Mouse (Mus musculus) embryonic facial prominence, embryonic 14.5 days (tissue): ENCODE data around the gene C5ar1. TPM values are rescaled to one million over a fixed set of nuclear protein-coding genes. Genes with fewer than 3 reads are reported as not detected.
"Not testable (repeated sequence)": the region's sequence is repeated elsewhere in the genome, so short reads cannot be mapped to it uniquely, and the experiment has no call there.

ENCODE experiments used
- ATAC-seq: fragments of 200-750 bp; cut with Nextera tagmentation; 2 replicates; pipeline ENCODE4 v1.8.0; 2017; ENCODE audit warnings: low read depth, moderate number of reproducible peaks, moderate TSS enrichment
- DNase-seq: peaks from one replicate; pipeline ENCODE4 v3.0.0-alpha.2; 2015; ENCODE audit warnings: low spot score
- H3K27ac ChIP-seq: fragments of 300-500 bp; sonication (generic); replicated peaks from 2 replicates; pipeline ENCODE4 v1.5.1; 2014; ENCODE audit warnings: low read depth, mild to moderate bottlenecking, low read length, moderate library complexity
- H3K27me3 ChIP-seq: fragments of 300-500 bp; sonication (generic); replicated peaks from 2 replicates; pipeline ENCODE4 v1.6.1; 2014; ENCODE audit warnings: low read length; ENCODE audit not compliant: control insufficient read depth, insufficient read depth
- H3K36me3 ChIP-seq: fragments of 300-500 bp; sonication (generic); 2 replicates; pipeline ENCODE4 v1.6.1; 2014; ENCODE audit warnings: low read length, mixed read lengths; ENCODE audit not compliant: control insufficient read depth, insufficient read depth
- H3K4me1 ChIP-seq: fragments of 300-500 bp; sonication (generic); 2 replicates; pipeline ENCODE4 v1.6.1; 2014; ENCODE audit warnings: antibody characterized with exemption, low read length; ENCODE audit not compliant: control insufficient read depth, insufficient read depth
- H3K4me2 ChIP-seq: fragments of 300-500 bp; sonication (generic); 2 replicates; pipeline ENCODE4 v1.6.1; 2014; ENCODE audit warnings: low read depth, mild to moderate bottlenecking, low read length, moderate library complexity, mixed read lengths
- H3K4me3 ChIP-seq: fragments of 300-500 bp; sonication (generic); 2 replicates; pipeline ENCODE4 v1.5.1; 2014; ENCODE audit warnings: low read depth, mild to moderate bottlenecking, low read length
- H3K9ac ChIP-seq: fragments of 300-500 bp; sonication (generic); 2 replicates; pipeline ENCODE4 v1.6.1; 2014; ENCODE audit warnings: low read depth, mild to moderate bottlenecking, low read length, moderate library complexity, mixed read lengths
- H3K9me3 ChIP-seq: fragments of 300-500 bp; sonication (generic); 2 replicates; pipeline ENCODE4 v1.6.1; 2016; ENCODE audit warnings: low read length; ENCODE audit not compliant: control insufficient read depth
- WGBS: fragments of 180-500 bp; shearing (Covaris S2); extraction: QIAGEN DNeasy Blood & Tissue Kit; methylation state at CpG from one replicate; pipeline ENCODE4 v1.1.7; 2014; 5-methylcytosine and 5-hydroxymethylcytosine counted together
- polyA plus RNA-seq: library from polyadenylated mRNA; unstranded; fragments of >200 nt; fragmentation: Nextera tagmentation; extraction: Ambion mirVana; gene quantifications from 2 replicates; pipeline ENCODE4 v1.2.1, GENCODE M21; 2014

C5ar1 gene
- polyA plus RNA-seq, 1 experiment from 2014 or later: 4.1 TPM

DNA sequence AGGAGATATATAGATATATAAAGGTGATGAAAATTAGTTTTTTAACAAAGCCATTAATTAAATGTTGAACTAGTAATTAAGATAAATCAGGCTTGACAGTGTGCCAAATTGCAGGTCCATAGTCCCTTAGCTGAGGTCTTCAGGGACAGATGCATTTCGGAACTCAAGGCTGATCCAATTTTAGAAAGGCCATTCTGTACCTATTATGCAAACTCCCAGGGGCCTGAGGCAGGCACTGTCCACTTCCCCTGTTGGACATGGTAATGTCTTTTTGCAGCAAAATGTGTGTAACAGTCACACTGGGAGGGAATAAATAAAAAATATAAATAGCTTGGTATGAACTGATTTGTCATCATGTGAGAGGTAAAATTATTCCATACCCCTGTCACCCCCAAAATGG, 11.8 kb upstream of the C5ar1 start:
- Histone ChIP-seq H3K36me3 (peaks cover 11% of the 10 kb centered on the region), H3K4me3 (no peak overlapping the region), H3K4me1 (peaks cover 9% of the 10 kb centered on the region; the same call in 1 of the 2 replicates), H3K27ac (no peak overlapping the region), H3K27me3 (no peaks in the 10 kb centered on the region), H3K9ac (no peak overlapping the region), H3K9me3 (no peaks in the 10 kb centered on the region), H3K4me2 (peak overlapping the region; percentile 77; the same call in 1 of the 2 replicates)
- DNase-seq (no peak), ATAC-seq (no peak)
- 24% methylated on average over 1 of the region's 1 CpGs for WGBS

DNA sequence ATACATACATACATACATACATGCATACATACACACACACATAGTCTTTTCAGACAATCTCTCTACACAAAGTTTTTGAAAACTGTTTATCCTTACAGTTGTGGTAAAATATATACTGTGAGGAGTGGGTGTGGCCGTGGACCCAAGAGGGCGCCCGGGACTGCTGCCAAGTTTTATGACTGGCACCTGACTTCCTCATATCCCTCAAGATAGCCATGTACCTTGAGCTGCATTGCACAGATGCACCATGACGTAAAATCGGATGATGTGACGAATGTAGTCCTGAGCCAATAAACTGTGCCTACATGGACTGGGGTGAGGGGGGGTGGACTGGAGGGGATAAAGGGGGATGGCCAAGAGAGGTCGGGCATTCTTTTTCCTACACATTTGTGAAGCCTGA, 7.3 kb upstream of the C5ar1 start:
- not testable (repeated sequence) for H3K4me2 ChIP-seq, DNase-seq, H3K4me3 ChIP-seq, H3K36me3 ChIP-seq, ATAC-seq, H3K9ac ChIP-seq, H3K4me1 ChIP-seq, H3K27ac ChIP-seq, H3K27me3 ChIP-seq
- peaks cover 16% of the 10 kb centered on the region; the same call in 1 of the 2 replicates for H3K9me3 ChIP-seq
- 82% methylated on average over 7 of the region's 7 CpGs for WGBS

DNA sequence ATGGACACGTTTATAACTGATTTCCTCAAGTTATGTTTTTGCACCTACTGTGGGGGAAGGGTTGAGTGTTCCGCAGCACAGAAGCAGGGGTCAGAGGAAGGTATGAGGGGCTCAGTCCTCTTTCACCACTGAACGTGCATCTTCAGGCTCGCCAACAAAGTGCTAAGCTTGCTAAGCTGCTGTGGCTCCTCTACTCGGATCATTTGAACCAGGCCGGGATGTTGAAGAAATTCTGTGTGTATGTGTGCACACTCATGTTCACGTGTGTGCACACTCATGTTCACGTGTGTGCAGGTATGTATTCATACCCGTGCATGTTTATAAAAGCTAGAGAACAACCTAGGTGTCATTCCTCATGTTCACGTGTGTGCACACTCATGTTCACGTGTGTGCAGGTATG, 6.5 kb upstream of the C5ar1 start:
- Histone ChIP-seq H3K4me2 (no peak overlapping the region), H3K9me3 (peaks cover 16% of the 10 kb centered on the region; the same call in 1 of the 2 replicates), H3K27me3 (no peaks in the 10 kb centered on the region), H3K27ac (no peak overlapping the region), H3K9ac (no peak overlapping the region), H3K36me3 (no peaks in the 10 kb centered on the region), H3K4me1 (no peaks in the 10 kb centered on the region), H3K4me3 (no peak overlapping the region)
- no peak for DNase-seq
- ATAC-seq: no peak
- WGBS: 87% methylated on average over 11 of the region's 11 CpGs

DNA sequence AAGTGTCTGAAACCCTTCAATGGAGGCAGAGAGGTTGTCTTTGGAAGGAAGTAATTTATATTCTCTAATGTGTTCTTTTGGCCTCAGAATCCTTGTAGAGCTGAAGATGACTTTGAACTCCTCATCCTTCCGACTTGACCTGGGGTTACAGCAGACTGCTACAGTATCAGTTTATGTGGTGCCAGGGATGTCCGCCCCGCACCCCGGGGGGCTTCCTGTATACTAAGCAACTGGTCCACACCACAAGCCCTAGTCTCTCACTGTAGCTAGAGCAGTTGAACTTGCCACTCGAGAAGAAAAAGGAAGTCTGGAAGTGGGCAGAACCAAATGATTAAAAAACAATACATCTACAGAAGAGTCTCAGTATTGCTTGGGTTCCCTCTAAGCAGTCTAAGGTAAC, 4.5 kb upstream of the C5ar1 start:
- no peak for ATAC-seq
- Histone ChIP-seq H3K4me1 (no peaks in the 10 kb centered on the region), H3K9me3 (peaks cover 16% of the 10 kb centered on the region; the same call in 1 of the 2 replicates), H3K9ac (no peak overlapping the region), H3K27me3 (no peaks in the 10 kb centered on the region), H3K4me2 (no peak overlapping the region), H3K27ac (no peak overlapping the region), H3K4me3 (no peak overlapping the region), H3K36me3 (no peaks in the 10 kb centered on the region)
- WGBS: 78% methylated on average over 5 of the region's 5 CpGs
- DNase-seq: no peak

DNA sequence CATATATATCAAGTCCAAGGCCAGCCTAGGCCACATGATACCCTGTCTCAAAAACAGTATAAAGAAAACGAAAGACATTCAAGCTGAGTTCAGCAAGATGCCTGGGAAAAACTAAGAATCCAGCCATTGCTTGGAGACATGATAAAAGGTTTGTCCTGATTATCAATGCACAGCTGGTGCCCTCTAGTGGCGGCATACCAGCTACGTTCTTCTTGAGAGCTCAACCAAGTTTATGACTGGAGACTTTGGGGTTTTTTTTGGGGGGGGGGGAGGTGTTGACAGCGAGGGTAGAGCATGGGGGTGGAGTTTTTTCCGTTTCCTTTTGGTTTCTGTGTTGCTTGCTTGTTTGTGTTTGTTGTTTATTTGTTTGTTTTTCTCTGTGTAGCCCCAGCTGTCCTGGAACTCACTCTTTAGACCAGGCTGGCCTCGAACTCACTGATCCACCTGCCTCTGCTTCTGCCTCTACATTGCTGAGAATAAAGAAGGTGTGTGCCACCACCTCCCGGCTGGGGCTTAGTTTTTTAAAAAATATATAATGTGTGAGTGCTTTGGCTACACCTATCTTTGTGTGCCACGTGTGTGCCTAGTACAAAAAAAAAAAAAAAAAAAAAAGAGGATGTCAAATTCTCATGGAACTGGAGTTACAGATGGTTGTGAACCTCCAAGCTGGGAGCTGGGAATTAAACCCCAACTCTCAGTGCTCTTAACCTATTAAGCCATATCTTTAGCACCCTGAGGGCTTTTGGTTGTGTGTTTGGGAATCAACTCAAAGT, 3.9 kb upstream of the C5ar1 start:
- H3K27ac ChIP-seq: no peak overlapping the region
- no peak overlapping the region for H3K9ac ChIP-seq
- no peaks in the 10 kb centered on the region for H3K27me3 ChIP-seq
- no peak for ATAC-seq
- H3K36me3 ChIP-seq: no peaks in the 10 kb centered on the region
- 28% methylated on average over 8 of the region's 8 CpGs for WGBS
- no peak overlapping the region for H3K4me2 ChIP-seq
- H3K9me3 ChIP-seq: peaks cover 16% of the 10 kb centered on the region; the same call in 1 of the 2 replicates
- DNase-seq: peak; percentile 81
- H3K4me3 ChIP-seq: no peak overlapping the region
- H3K4me1 ChIP-seq: no peaks in the 10 kb centered on the region

DNA sequence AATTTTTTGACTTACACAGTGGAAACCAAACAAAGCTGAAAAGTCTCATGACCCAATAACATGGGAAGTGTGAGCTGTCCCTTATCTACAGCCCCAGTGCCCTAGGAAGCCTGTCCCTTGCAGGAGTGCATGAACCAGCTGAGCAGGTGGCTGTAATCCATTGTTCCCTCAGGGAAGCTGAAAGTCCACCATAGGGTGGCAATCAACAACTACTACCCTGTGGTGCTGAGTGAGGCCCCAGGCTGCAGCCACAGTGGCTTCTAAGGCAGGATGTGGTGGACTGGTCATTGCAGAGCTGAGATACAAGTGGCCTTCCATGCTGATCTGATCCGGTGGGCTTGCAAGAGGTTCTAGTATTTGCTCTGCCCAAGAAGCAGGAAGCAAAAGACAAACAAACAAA, 1.8 kb upstream of the C5ar1 start:
- Histone ChIP-seq H3K36me3 (no peaks in the 10 kb centered on the region), H3K4me3 (no peak overlapping the region), H3K4me1 (no peaks in the 10 kb centered on the region), H3K27me3 (no peaks in the 10 kb centered on the region), H3K9me3 (peaks cover 16% of the 10 kb centered on the region; the same call in 1 of the 2 replicates), H3K4me2 (no peak overlapping the region), H3K9ac (no peak overlapping the region), H3K27ac (no peak overlapping the region)
- WGBS: 71% methylated on average over 1 of the region's 1 CpGs
- ATAC-seq: no peak
- DNase-seq: no peak

DNA sequence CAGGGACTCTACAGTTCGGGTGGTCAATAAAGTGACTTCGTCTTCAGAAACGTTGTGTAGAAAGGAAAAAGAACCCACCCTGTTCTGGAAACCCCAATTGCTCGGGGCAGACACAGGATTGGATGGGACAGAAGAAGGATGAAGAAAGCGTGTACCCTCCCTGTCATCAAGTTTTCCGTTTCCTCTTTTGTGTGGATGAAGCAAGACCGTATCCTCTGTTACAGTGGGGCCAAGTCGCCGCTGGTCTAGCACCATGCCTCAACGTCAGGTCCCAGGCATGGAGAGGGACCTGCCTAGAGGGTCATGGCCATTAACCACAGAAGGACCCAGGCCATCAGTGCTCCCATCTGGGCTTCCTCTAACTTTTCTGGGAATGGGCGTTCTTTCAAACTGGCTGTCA, 1.5 kb downstream of the C5ar1 start:
- Histone ChIP-seq H3K27me3 (no peaks in the 10 kb centered on the region), H3K4me2 (no peak overlapping the region), H3K4me3 (no peak overlapping the region), H3K36me3 (no peaks in the 10 kb centered on the region), H3K4me1 (no peaks in the 10 kb centered on the region), H3K9ac (no peak overlapping the region), H3K9me3 (no peaks in the 10 kb centered on the region), H3K27ac (no peak overlapping the region)
- ATAC-seq: no peak
- 88% methylated on average over 11 of the region's 11 CpGs for WGBS
- no peak for DNase-seq

DNA sequence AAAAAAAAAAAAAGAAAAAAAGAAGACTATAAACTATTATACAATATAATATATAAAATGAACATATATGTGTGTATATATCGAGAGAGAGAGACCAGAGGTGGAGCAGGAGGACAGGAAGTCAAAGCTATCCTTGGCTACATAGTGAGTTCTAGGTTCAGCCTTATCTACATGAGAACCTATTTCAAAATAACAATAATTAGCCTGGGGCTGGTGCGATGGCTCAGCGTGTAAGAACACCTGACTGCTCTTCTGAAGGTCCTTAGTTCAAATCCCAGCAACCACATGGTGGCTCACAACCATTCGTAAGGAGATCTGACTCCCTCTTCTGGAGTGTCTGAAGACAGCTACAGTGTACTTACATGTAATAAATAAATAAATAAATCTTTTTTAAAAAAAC, 3.4 kb downstream of the C5ar1 start:
- H3K9me3 ChIP-seq, H3K9ac ChIP-seq, H3K27ac ChIP-seq, DNase-seq, H3K4me1 ChIP-seq, H3K4me2 ChIP-seq, H3K36me3 ChIP-seq, H3K4me3 ChIP-seq, H3K27me3 ChIP-seq, ATAC-seq: not testable (repeated sequence)
- 93% methylated on average over 4 of the region's 4 CpGs for WGBS

DNA sequence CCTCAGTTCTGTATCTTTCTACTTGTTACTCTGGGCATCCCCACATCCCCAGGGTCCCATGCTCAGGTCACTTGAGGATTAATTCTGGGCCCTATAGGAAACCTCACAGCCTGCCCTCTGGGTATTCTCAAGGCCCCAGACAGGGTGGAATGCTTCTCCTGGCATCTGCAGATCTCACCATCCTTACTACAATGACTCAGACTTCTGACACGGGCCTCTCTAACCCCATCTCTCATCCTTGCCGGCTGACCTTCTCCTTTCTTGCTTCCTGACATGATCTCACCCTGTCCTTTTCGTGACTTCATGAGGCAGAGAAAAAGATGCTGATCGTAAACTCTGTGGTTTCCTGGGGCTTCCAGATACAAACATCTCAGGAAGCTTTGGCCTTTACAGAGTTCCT, 5.1 kb downstream of the C5ar1 start:
- WGBS: 62% methylated on average over 4 of the region's 4 CpGs
- no peak overlapping the region for H3K27ac ChIP-seq
- no peaks in the 10 kb centered on the region for H3K9me3 ChIP-seq
- no peak overlapping the region for H3K4me3 ChIP-seq
- DNase-seq (no peak), ATAC-seq (no peak)
- H3K4me2 ChIP-seq: no peak overlapping the region
- no peaks in the 10 kb centered on the region for H3K36me3 ChIP-seq
- no peak overlapping the region for H3K9ac ChIP-seq
- no peaks in the 10 kb centered on the region for H3K27me3 ChIP-seq
- no peaks in the 10 kb centered on the region for H3K4me1 ChIP-seq
